Mouse (Mus musculus) CD4-positive naive resting alpha-beta T cell, adult 57 days (primary cell): ENCODE measurements around the gene Nipsnap3a. TPM values are rescaled to one million over a fixed set of nuclear protein-coding genes. Genes with fewer than 3 reads are reported as not detected.

ENCODE experiments used
- total RNA-seq: library from RNA; stranded (reverse); gene quantifications from one replicate; pipeline ENCODE4 v1.2.4, GENCODE M21; 2023

The Nipsnap3a gene
- total RNA-seq: not detected

DNA sequence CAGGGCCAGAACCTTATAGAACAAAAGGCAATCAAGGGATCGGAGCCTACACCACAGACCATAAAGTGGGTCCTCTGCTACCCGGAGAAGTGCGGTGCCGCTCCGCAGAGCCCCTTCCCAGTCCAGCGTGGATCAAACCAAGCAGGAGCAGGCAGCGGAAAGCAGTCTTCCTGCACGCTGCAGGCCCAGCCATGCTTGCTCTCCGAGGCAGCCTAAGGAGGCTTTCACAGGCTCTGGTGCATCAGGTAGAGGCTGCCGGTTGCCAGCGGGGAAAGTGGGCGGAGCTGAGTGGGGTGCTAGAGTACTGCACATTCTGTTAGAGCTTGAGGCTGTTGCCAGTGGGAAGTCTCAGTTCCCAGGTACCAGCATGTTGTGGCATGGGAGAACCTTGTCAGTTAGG, at the start of gene Nipsnap3a:
Gene Nipsnap3a (plus strand): TSS at position 25 of the 400 bp plus-strand sequence.

DNA sequence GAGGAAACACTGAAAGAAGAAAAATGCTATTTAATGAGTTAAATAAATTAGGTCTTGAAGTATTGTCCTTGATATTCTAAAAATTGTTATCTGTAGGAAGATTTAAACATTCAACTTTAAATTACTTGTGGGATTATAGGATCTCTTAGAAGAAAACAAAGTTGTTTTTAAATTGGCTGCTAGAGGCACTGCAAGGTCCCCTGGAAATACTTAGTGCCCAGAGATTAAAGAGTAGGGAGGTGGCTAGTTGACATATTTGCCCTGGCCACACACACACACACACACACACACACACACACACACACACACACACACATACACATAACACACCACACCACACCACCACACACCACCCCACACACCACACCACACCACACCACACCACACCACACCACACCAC, 24.8 kb upstream of the Nipsnap3a start, which contains the start of gene Olfr270:
Gene Olfr270 (plus strand): TSS at position 301 of the 400 bp plus-strand sequence.

GRCm38 (mm10) chr4:53011732-53012361, 22.8 kb downstream of the Nipsnap3a start, which contains the start of gene Nipsnap3b:
TSS of gene Nipsnap3b (plus strand) at chr4:53011880.

Other genes with a start within 250 kb of the Nipsnap3a start
- not detected for gene Olfr275, start 174.7 kb upstream of the Nipsnap3a start, total RNA-seq
- gene Olfr273, start 130.0 kb upstream of the Nipsnap3a start, total RNA-seq: not detected
- not detected for gene Olfr272, start 70.1 kb upstream of the Nipsnap3a start, total RNA-seq
- not detected for gene Olfr270, start 24.7 kb upstream of the Nipsnap3a start, total RNA-seq
- 36.7 TPM for gene Nipsnap3b, start 22.6 kb downstream of the Nipsnap3a start, total RNA-seq
- gene Abca1, start 170.6 kb downstream of the Nipsnap3a start, total RNA-seq: 17.1 TPM